Mouse (Mus musculus) MEL (cell line): Measurements from ENCODE around the gene Poln. TPM values are rescaled to one million over a fixed set of nuclear protein-coding genes. Genes with fewer than 3 reads are reported as not detected.

Source experiments
- DNase-seq: peaks from one replicate; pipeline ENCODE4 v3.0.0; 2011; ENCODE audit warnings: low read depth, low spot score
- H3K27ac ChIP-seq: 2 replicates; pipeline ENCODE4 v1.5.1; 2012; ENCODE audit warnings: low read depth, mild to moderate bottlenecking, control low read depth, low read length, moderate library complexity; ENCODE audit not compliant: control insufficient read depth
- H3K27me3 ChIP-seq, 2 experiments: fragments of 150-350 bp in 1 of 2; sonication (generic) in 1 of 2; 2 replicates each; pipeline ENCODE4 v1.6.1; 2012; ENCODE audit warnings: low read length in 2 of 2, mild to moderate bottlenecking in 2 of 2, improper control_type of control experiment in 1 of 2, moderate library complexity in 1 of 2; ENCODE audit not compliant: insufficient read depth in 2 of 2, control insufficient read depth in 1 of 2
- H3K36me3 ChIP-seq, 2 experiments: 2 replicates each; pipeline ENCODE4 v1.6.1; 2012 to 2014; ENCODE audit warnings: low read length in 2 of 2, improper control_type of control experiment in 1 of 2, inconsistent platforms in 1 of 2, mild to moderate bottlenecking in 1 of 2; ENCODE audit not compliant: insufficient read depth in 2 of 2, control insufficient read depth in 1 of 2
- H3K4me1 ChIP-seq, 2 experiments: fragments of 150-350 bp in 1 of 2; sonication (generic) in 1 of 2; 2 replicates each; pipeline ENCODE4 v1.6.1; 2012; ENCODE audit warnings: low read length in 2 of 2, improper control_type of control experiment in 1 of 2, mild to moderate bottlenecking in 1 of 2; ENCODE audit not compliant: insufficient read depth in 2 of 2, control insufficient read depth in 1 of 2
- H3K4me3 ChIP-seq, 2 experiments: fragments of 150-350 bp in 1 of 2; sonication (generic) in 1 of 2; 2 replicates each; pipeline ENCODE4 v1.5.1; 2012; ENCODE audit warnings: low read depth in 2 of 2, low read length in 2 of 2, mild to moderate bottlenecking in 2 of 2, moderate library complexity in 2 of 2, control low read depth in 1 of 2, improper control_type of control experiment in 1 of 2; ENCODE audit not compliant: control insufficient read depth in 1 of 2, insufficient read depth in 1 of 2
- H3K79me2 ChIP-seq: 2 replicates; pipeline ENCODE4 v1.6.1; 2012; ENCODE audit warnings: mild to moderate bottlenecking, low read length, moderate library complexity; ENCODE audit not compliant: control insufficient read depth, poor library complexity, insufficient read depth
- H3K9ac ChIP-seq: 2 replicates; pipeline ENCODE4 v1.6.1; 2012; ENCODE audit warnings: low read depth, mild to moderate bottlenecking, control low read depth, low read length, moderate library complexity; ENCODE audit not compliant: control insufficient read depth, poor library complexity, severe bottlenecking
- H3K9me3 ChIP-seq: fragments of 150-350 bp; sonication (generic); replicated peaks from 2 replicates; pipeline ENCODE4 v1.6.1; 2012; ENCODE audit warnings: mild to moderate bottlenecking, low read length, improper control_type of control experiment, moderate library complexity; ENCODE audit not compliant: insufficient read depth
- BHLHE40 ChIP-seq: IDR thresholded peaks from 2 replicates; pipeline ENCODE4 v1.6.1; 2012; ENCODE audit warnings: low read depth, mild to moderate bottlenecking, inconsistent platforms, low read length, improper control_type of control experiment, borderline replicate concordance
- CHD2 ChIP-seq: IDR thresholded peaks from 2 replicates; pipeline ENCODE4 v1.6.1; 2011; ENCODE audit warnings: low read length, improper control_type of control experiment
- CTCF ChIP-seq, 3 experiments: IDR thresholded peaks in 2 of 3; conservative IDR thresholded peaks in 1 of 3; 2 replicates each; pipeline ENCODE4 v1.5.1; 2011 to 2012; ENCODE audit warnings: low read length in 3 of 3, low read depth in 2 of 3, mild to moderate bottlenecking in 2 of 3, improper control_type of control experiment in 1 of 3, inconsistent platforms in 1 of 3, mixed read lengths in 1 of 3, moderate library complexity in 1 of 3; ENCODE audit not compliant: control insufficient read depth in 1 of 3, insufficient read depth in 1 of 3, poor library complexity in 1 of 3, severe bottlenecking in 1 of 3
- ELF1 ChIP-seq: IDR thresholded peaks from 2 replicates; pipeline ENCODE4 v1.6.1; 2014; ENCODE audit warnings: low read depth, mild to moderate bottlenecking, inconsistent platforms, low read length, improper control_type of control experiment, moderate library complexity
- ETS1 ChIP-seq: IDR thresholded peaks from 2 replicates; pipeline ENCODE4 v1.6.1; 2012; ENCODE audit warnings: low read depth, mild to moderate bottlenecking, inconsistent platforms, low read length, improper control_type of control experiment, moderate library complexity
- GATA1 ChIP-seq: IDR thresholded peaks from 2 replicates; pipeline ENCODE4 v1.6.1; 2011; ENCODE audit warnings: low read depth, low read length, improper control_type of control experiment
- JUND ChIP-seq: IDR thresholded peaks from 2 replicates; pipeline ENCODE4 v1.6.1; 2011; ENCODE audit warnings: low read depth, mild to moderate bottlenecking, improper control_type of control experiment, low read length
- KAT2A ChIP-seq: conservative IDR thresholded peaks from 2 replicates; pipeline ENCODE4 v1.6.1; 2012; ENCODE audit warnings: low read depth, low read length, improper control_type of control experiment, inconsistent platforms
- MAFK ChIP-seq: IDR thresholded peaks from 2 replicates; pipeline ENCODE4 v1.6.1; 2011; ENCODE audit warnings: low read depth, mild to moderate bottlenecking, low read length, improper control_type of control experiment, borderline replicate concordance
- MAX ChIP-seq: IDR thresholded peaks from 2 replicates; pipeline ENCODE4 v1.6.1; 2011; ENCODE audit warnings: low read length, improper control_type of control experiment
- MEF2A ChIP-seq: IDR thresholded peaks from 2 replicates; pipeline ENCODE4 v1.6.1; 2014; ENCODE audit warnings: low read depth, mild to moderate bottlenecking, inconsistent platforms, low read length, improper control_type of control experiment; ENCODE audit not compliant: poor library complexity, insufficient replicate concordance, severe bottlenecking; ENCODE audit errors: extremely low read depth
- MXI1 ChIP-seq: IDR thresholded peaks from 2 replicates; pipeline ENCODE4 v1.6.1; 2011; ENCODE audit warnings: mild to moderate bottlenecking, low read depth, low read length, improper control_type of control experiment
- POLR2A ChIP-seq, 2 experiments: IDR thresholded peaks; 2 replicates each; pipeline ENCODE4 v1.6.1; 2011 to 2012; ENCODE audit warnings: low read length in 2 of 2, mild to moderate bottlenecking in 2 of 2, control low read depth in 1 of 2, improper control_type of control experiment in 1 of 2, low read depth in 1 of 2, moderate library complexity in 1 of 2; ENCODE audit not compliant: control insufficient read depth in 1 of 2, insufficient read depth in 1 of 2, poor library complexity in 1 of 2
- SMC3 ChIP-seq: IDR thresholded peaks from 2 replicates; pipeline ENCODE4 v1.6.1; 2011; ENCODE audit warnings: low read depth, low read length, improper control_type of control experiment
- TBP ChIP-seq: IDR thresholded peaks from 2 replicates; pipeline ENCODE4 v1.8.0; 2011; ENCODE audit warnings: low read depth, low read length, improper control_type of control experiment
- UBTF ChIP-seq: IDR thresholded peaks from 2 replicates; pipeline ENCODE4 v1.6.1; 2012; ENCODE audit warnings: low read depth, mild to moderate bottlenecking, inconsistent platforms, low read length, improper control_type of control experiment, moderate library complexity, borderline replicate concordance; ENCODE audit not compliant: insufficient read depth
- ZKSCAN1 ChIP-seq: IDR thresholded peaks from 2 replicates; pipeline ENCODE4 v1.6.1; 2012; ENCODE audit warnings: low read depth, mild to moderate bottlenecking, inconsistent platforms, low read length, improper control_type of control experiment, moderate library complexity
- ZMIZ1 ChIP-seq: IDR thresholded peaks from 2 replicates; pipeline ENCODE4 v1.6.1; 2012; ENCODE audit warnings: low read depth, mild to moderate bottlenecking, inconsistent platforms, low read length, improper control_type of control experiment, moderate library complexity
- ZNF384 ChIP-seq: IDR thresholded peaks from 2 replicates; pipeline ENCODE4 v1.6.1; 2012; ENCODE audit warnings: low read depth, mild to moderate bottlenecking, inconsistent platforms, low read length, improper control_type of control experiment
- polyA plus RNA-seq, 2 experiments: library from polyadenylated mRNA; stranded (reverse) in 1 of 2; unstranded in 1 of 2; fragments of >175 nt in 1 of 2; fragments of >200 nt in 1 of 2; gene quantifications; 2 replicates each; pipeline versions ENCODE4 v1.2.1 to v1.2.4; 2012; ENCODE audit warnings: low replicate concordance in 2 of 2, low read depth in 1 of 2; ENCODE audit not compliant: insufficient read length in 2 of 2, insufficient read depth in 1 of 2, missing spikeins in 1 of 2
- total RNA-seq: library from RNA; depleted of rRNA; stranded (reverse); fragments of 300-350 nt; gene quantifications from 2 replicates; pipeline ENCODE4 v1.2.3, GENCODE M21; 2012

Gene Poln
- total and polyA plus RNA-seq, 3 experiments: 0.50 to 1.0 TPM; not detected in 1

DNA sequence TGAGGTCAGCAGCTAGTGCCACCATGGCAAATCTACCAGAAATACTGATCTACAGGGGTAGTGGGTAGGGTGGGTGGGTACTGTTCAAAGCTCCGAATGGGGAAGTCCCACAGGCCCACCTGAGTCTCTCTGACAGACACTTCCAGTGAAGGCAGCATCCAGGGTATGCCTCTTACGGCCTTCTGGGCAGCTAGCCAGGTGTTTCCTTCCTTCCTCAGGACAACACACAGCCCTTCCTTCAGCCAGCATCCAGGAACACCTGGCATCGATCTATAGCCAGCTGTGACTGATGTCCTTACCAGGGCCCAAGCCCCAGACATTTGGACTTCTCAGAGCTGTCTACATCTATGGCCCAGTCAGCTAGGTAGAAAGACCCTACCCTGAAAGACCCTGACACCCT, 13.2 kb upstream of the Poln start:
- H3K4me3 ChIP-seq: no peak overlapping the region
- DNase-seq: no peak
- H3K27me3 ChIP-seq: no peaks in the 10 kb centered on the region
- no peaks in the 10 kb centered on the region for H3K9me3 ChIP-seq
- peaks cover 0 to 12% of the 10 kb centered on the region in 2 experiments; a peak in 1 of 4 replicates for H3K4me1 ChIP-seq
- H3K36me3 ChIP-seq: no peaks in the 10 kb centered on the region; a peak in 1 of 4 replicates
- TF ChIP-seq POLR2A (IDR thresholded peaks at IDR 0.05; ENCODE audit: control insufficient read depth in 1 of 2, insufficient read depth in 1 of 2, low read depth in 1 of 2, low read length in 2 of 2, poor library complexity in 1 of 2) (no peak), ELF1 (no peak)
- no peak overlapping the region for H3K9ac ChIP-seq
- no peak overlapping the region for H3K27ac ChIP-seq
- H3K79me2 ChIP-seq: peaks cover 3% of the 10 kb centered on the region; the same call in 1 of the 2 replicates

DNA sequence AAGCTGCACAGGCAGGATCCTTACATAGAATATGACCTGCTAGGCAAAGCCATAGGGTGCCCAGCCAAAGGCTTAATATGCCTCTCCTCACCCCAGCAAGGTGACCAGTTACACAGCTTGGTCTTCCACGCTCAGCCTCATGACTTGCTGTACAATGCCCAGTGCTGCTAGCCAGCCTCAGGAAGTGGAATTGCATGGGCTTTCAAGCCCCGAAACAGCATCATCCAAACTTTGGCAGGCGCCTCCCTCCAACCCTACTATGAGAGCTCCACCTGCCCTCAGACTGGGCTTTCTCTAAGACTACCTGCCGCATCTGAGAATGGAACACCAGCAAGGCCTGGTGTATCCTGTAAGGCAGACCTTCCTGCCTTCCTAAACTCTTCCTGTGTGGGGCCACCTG, 8.6 kb upstream of the Poln start:
- H3K36me3 ChIP-seq: no peaks in the 10 kb centered on the region; a peak in 1 of 4 replicates
- H3K4me1 ChIP-seq: 0 out of 4 replicates have a peak, but pooled peaks cover 0 to 5% of the 10 kb centered on the region in 2 experiments
- no peak overlapping the region for H3K27ac ChIP-seq
- no peak overlapping the region for H3K4me3 ChIP-seq
- TF ChIP-seq MAFK (no peak), MEF2A (no peak), CTCF (IDR thresholded peaks at IDR 0.05 in 2 of 3, conservative IDR thresholded peaks at IDR 0.05 in 1 of 3; ENCODE audit: control insufficient read depth in 1 of 3, insufficient read depth in 1 of 3, low read depth in 2 of 3, low read length in 3 of 3, poor library complexity in 1 of 3, severe bottlenecking in 1 of 3) (no peak), CHD2 (no peak), SMC3 (no peak)
- H3K79me2 ChIP-seq: no peaks in the 10 kb centered on the region
- H3K9me3 ChIP-seq: no peaks in the 10 kb centered on the region
- no peaks in the 10 kb centered on the region for H3K27me3 ChIP-seq
- DNase-seq: no peak
- H3K9ac ChIP-seq: no peak overlapping the region

DNA sequence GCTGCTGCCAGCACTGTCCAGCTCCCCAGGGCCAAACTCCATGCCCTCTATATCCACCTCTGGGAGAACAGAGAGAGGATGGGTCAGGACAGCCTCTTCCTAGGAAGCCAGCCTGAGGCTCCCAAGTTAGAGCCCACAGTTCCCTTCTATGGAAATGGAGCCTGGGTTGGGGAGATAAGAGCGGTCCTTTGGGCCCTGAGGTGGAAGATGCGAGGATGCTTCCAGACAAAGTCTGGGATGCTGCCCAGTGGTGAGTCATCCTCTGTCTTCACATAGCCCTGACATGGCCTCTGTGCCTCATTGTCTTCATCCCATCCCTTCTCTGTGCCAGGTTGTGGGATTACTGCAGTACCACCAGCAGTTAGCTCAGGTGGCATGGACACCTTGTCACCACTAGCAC, 7.8 kb upstream of the Poln start:
- H3K4me3 ChIP-seq: no peak overlapping the region
- H3K9ac ChIP-seq: no peak overlapping the region

More for the DNA sequence above, 7.8 kb upstream of the Poln start:
- Histone ChIP-seq H3K27me3 (no peaks in the 10 kb centered on the region), H3K79me2 (no peaks in the 10 kb centered on the region), H3K9me3 (no peaks in the 10 kb centered on the region), H3K27ac (no peak overlapping the region), H3K4me1 (0 out of 4 replicates have a peak, but pooled peaks cover 0 to 5% of the 10 kb centered on the region in 2 experiments), H3K36me3 (no peaks in the 10 kb centered on the region; a peak in 1 of 4 replicates)
- DNase-seq: no peak
- TF ChIP-seq UBTF (no peak), GATA1 (no peak), ETS1 (no peak), CTCF (IDR thresholded peaks at IDR 0.05 in 2 of 3, conservative IDR thresholded peaks at IDR 0.05 in 1 of 3; ENCODE audit: control insufficient read depth in 1 of 3, insufficient read depth in 1 of 3, low read depth in 2 of 3, low read length in 3 of 3, poor library complexity in 1 of 3, severe bottlenecking in 1 of 3) (no peak), ZKSCAN1 (no peak), MXI1 (no peak), ZMIZ1 (no peak), JUND (no peak), KAT2A (no peak), CHD2 (no peak), TBP (no peak), BHLHE40 (no peak), ZNF384 (no peak), MAX (no peak)
- TF ChIP-seq, all 39 proteins: peak for 0
